Mouse (Mus musculus) liver, embryonic 14.5 days (tissue): Measurements from ENCODE around the gene Gm45799. TPM values are rescaled to one million over a fixed set of nuclear protein-coding genes. Genes with fewer than 3 reads are reported as not detected.

Experiments used
- ATAC-seq: fragments of 200-750 bp; cut with Nextera tagmentation; 2 replicates; pipeline ENCODE4 v1.8.0; 2017; ENCODE audit warnings: moderate number of reproducible peaks, mild to moderate bottlenecking, moderate library complexity; ENCODE audit not compliant: insufficient read depth
- DNase-seq, 3 experiments: peaks; one replicate each; pipeline ENCODE4 v3.0.0-alpha.2; 2012 to 2013; ENCODE audit warnings: low read depth in 3 of 3, low spot score in 3 of 3
- H3K27ac ChIP-seq: fragments of 300-500 bp; sonication (generic); 2 replicates; pipeline ENCODE4 v1.5.1; 2014; ENCODE audit warnings: moderate library complexity, mild to moderate bottlenecking, control low read depth, inconsistent platforms
- H3K27me3 ChIP-seq: fragments of 300-500 bp; sonication (generic); 2 replicates; pipeline ENCODE4 v1.6.1; 2014; ENCODE audit warnings: mild to moderate bottlenecking, low read length, moderate library complexity; ENCODE audit not compliant: control insufficient read depth, insufficient read depth
- H3K36me3 ChIP-seq: fragments of 300-500 bp; sonication (generic); replicated peaks from 2 replicates; pipeline ENCODE4 v1.6.1; 2014; ENCODE audit warnings: low read depth; ENCODE audit not compliant: control insufficient read depth, insufficient read depth
- H3K4me1 ChIP-seq, 2 experiments: fragments of 200-500 bp in 1 of 2; fragments of 300-500 bp in 1 of 2; sonication (generic) in 1 of 2; replicated peaks; 2 replicates each; pipeline ENCODE4 v1.6.1; 2012 to 2014; ENCODE audit warnings: antibody characterized with exemption in 1 of 2, inconsistent platforms in 1 of 2, low read length in 1 of 2; ENCODE audit not compliant: control insufficient read depth in 2 of 2, insufficient read depth in 2 of 2
- H3K4me2 ChIP-seq: fragments of 300-500 bp; sonication (generic); 2 replicates; pipeline ENCODE4 v1.6.1; 2014; ENCODE audit warnings: low read depth, mild to moderate bottlenecking, control low read depth, moderate library complexity
- H3K4me3 ChIP-seq, 2 experiments: fragments of 200-500 bp in 1 of 2; fragments of 300-500 bp in 1 of 2; sonication (generic) in 1 of 2; 2 replicates each; pipeline ENCODE4 v1.5.1; 2012 to 2014; ENCODE audit warnings: low read depth in 2 of 2, low read length in 2 of 2, mild to moderate bottlenecking in 2 of 2, control low read depth in 1 of 2, inconsistent platforms in 1 of 2, moderate library complexity in 1 of 2; ENCODE audit not compliant: insufficient read depth in 1 of 2
- H3K9ac ChIP-seq: fragments of 300-500 bp; sonication (generic); replicated peaks from 2 replicates; pipeline ENCODE4 v1.6.1; 2014; ENCODE audit warnings: mild to moderate bottlenecking, control low read depth, moderate library complexity
- H3K9me3 ChIP-seq: fragments of 300-500 bp; sonication (generic); 2 replicates; pipeline ENCODE4 v1.6.1; 2016; ENCODE audit warnings: low read length, mixed read lengths; ENCODE audit not compliant: control insufficient read depth
- CTCF ChIP-seq: IDR thresholded peaks from 2 replicates; pipeline ENCODE4 v1.5.1; 2016; ENCODE audit warnings: antibody characterized with exemption, low read depth, control low read depth
- EP300 ChIP-seq: IDR thresholded peaks from 2 replicates; pipeline ENCODE4 v1.6.1; 2016; ENCODE audit warnings: antibody characterized with exemption, low read depth
- WGBS: fragments of 180-500 bp; shearing (Covaris S2); extraction: QIAGEN DNeasy Blood & Tissue Kit; methylation state at CpG from one replicate; pipeline ENCODE4 v1.1.7; 2014; ENCODE audit not compliant: insufficient replicate concordance; 5-methylcytosine and 5-hydroxymethylcytosine counted together
- polyA plus RNA-seq, 2 experiments: library from polyadenylated mRNA; depleted of rRNA in 1 of 2; stranded (reverse) in 1 of 2; unstranded in 1 of 2; fragments of >200 nt; fragmentation: Nextera tagmentation in 1 of 2; extraction: Ambion mirVana in 1 of 2; gene quantifications; 2 replicates each; pipeline versions ENCODE4 v1.2.1 to v1.2.3; 2012 to 2014

Gene Gm45799
- polyA plus RNA-seq, 2 experiments = 26.1 to 69.5 TPM

DNA sequence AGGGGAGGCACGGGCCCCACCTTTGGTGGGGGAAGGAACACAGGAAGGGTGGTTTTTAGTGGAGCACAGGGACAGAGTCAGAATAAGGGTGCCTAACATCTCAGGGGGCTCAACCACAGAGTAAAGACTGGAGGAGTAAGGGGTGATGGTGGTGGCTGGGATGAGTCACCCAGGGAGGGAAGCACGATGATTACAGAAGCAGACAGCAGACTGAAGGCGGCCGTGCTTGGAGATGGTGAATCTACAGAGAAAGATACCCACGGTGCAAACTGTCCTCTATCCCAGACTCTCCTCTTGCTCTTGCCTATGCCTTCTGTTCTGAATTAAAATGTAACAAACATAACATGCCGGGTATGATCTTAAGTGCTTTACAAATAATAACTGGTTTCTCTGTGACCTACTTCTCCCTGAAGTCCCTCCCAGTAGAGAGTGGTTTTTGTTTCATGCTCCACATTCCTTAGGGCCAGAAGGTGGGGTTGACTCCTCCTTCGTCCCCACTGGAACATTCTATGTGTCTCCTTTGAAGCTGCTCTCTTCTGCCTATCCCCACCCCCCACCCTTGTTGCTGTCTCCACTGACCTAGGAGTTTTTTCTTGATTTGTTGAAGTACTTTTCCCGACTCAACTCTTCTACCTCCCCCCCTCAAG lies 18.6 kb upstream of the Gm45799 start:
- TF ChIP-seq EP300 (no peak), CTCF (no peak)
- Histone ChIP-seq H3K4me1 (no peaks in the 10 kb centered on the region), H3K27ac (no peak overlapping the region), H3K9me3 (no peaks in the 10 kb centered on the region), H3K4me2 (no peak overlapping the region), H3K27me3 (no peaks in the 10 kb centered on the region), H3K4me3 (no peak overlapping the region), H3K9ac (no peak overlapping the region), H3K36me3 (no peaks in the 10 kb centered on the region)
- WGBS = 63% methylated on average over 8 of the region's 8 CpGs
- DNase-seq (no peak), ATAC-seq (no peak)

DNA sequence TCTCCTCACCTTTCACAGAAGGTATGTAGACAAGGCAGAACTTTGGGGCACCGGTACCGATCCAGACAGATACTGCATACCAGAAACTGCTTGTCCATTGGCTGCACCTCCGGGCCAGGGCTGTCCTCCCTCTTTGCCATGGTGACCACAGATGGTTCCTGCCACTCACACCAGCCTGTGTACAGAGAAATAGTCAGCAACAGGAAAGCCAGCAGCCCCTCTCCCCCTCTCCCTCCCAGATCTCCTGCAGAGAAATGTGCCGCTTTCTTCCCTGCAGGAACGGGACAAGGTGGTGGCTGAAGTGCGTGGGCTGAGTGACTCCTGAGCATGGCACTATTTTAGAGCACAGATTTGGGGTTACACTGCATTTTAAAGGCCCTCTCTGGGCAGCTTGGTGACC lies 15.0 kb upstream of the Gm45799 start:
- H3K9me3 ChIP-seq = no peaks in the 10 kb centered on the region
- H3K9ac ChIP-seq = no peak overlapping the region
- WGBS = 78% methylated on average over 6 of the region's 6 CpGs
- ATAC-seq (no peak), DNase-seq (no peak)
- no peaks in the 10 kb centered on the region for H3K27me3 ChIP-seq
- no peaks in the 10 kb centered on the region for H3K36me3 ChIP-seq
- TF ChIP-seq CTCF = no peak
- no peak for TF ChIP-seq EP300
- no peaks in the 10 kb centered on the region for H3K4me1 ChIP-seq
- H3K4me3 ChIP-seq = no peak overlapping the region
- no peak overlapping the region for H3K4me2 ChIP-seq
- no peak overlapping the region for H3K27ac ChIP-seq

DNA sequence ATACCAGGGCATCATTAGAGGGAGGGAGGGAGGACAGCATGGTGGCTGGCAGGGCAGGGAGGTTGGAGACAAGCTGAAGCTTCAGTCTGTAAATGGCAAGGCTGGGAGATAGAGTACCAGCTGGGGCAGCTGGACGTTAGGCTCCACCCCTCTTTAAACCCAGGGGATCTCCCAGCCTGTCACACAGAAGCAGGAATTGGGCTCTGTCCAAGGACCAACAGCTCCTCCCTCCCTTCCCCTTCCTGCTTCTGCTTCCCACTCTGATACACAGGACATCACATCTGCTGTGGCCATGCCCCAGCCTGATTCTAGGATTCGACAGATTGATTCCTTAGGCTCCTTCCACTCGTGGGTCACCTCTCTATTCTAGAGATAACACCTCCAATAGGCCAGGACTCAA lies 11.7 kb upstream of the Gm45799 start:
- no peak for DNase-seq
- no peak for TF ChIP-seq EP300
- TF ChIP-seq CTCF = no peak
- Histone ChIP-seq H3K9ac (no peak overlapping the region), H3K27me3 (no peaks in the 10 kb centered on the region), H3K4me1 (0 out of 4 replicates have a peak, but pooled peaks cover 0 to under 1% of the 10 kb centered on the region in 2 experiments), H3K9me3 (no peaks in the 10 kb centered on the region), H3K4me2 (no peak overlapping the region), H3K27ac (no peak overlapping the region), H3K36me3 (no peaks in the 10 kb centered on the region), H3K4me3 (no peak overlapping the region)
- no peak for ATAC-seq
- 17% methylated on average over 3 of the region's 3 CpGs for WGBS

DNA sequence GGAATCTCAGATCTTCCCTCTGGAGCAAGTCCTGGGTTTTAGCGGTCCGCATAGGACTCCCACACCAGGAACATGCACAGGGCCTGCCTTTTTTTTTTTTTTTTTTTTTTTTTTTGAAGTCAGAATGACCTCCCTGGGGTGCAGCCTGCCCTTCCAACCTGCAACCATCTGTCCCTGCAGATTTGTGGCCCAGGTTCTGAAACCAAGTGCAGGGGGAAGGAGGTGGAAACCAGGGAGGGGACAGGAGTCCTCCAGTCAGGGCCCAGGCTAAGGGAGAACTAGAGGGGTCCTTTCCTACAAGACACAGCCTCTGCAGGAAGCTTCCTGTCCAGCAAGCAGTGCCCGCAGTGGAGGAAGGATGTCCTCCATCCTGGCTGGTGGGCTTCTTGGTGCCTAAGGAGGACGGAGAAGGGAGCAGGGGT lies 7.8 kb upstream of the Gm45799 start:
- Histone ChIP-seq H3K4me3 (peak overlapping the region; percentile 36 to 65), H3K36me3 (no peaks in the 10 kb centered on the region), H3K27ac (no peak overlapping the region), H3K9ac (no peak overlapping the region), H3K4me2 (peak overlapping the region; percentile 83), H3K4me1 (peaks cover 0 to 9% of the 10 kb centered on the region in 2 experiments; a peak in 2 of 4 replicates), H3K27me3 (no peaks in the 10 kb centered on the region), H3K9me3 (no peaks in the 10 kb centered on the region)
- TF ChIP-seq EP300 (no peak), CTCF (no peak)
- ATAC-seq (no peak), DNase-seq (no peak)
- WGBS = 31% methylated on average over 4 of the region's 4 CpGs

DNA sequence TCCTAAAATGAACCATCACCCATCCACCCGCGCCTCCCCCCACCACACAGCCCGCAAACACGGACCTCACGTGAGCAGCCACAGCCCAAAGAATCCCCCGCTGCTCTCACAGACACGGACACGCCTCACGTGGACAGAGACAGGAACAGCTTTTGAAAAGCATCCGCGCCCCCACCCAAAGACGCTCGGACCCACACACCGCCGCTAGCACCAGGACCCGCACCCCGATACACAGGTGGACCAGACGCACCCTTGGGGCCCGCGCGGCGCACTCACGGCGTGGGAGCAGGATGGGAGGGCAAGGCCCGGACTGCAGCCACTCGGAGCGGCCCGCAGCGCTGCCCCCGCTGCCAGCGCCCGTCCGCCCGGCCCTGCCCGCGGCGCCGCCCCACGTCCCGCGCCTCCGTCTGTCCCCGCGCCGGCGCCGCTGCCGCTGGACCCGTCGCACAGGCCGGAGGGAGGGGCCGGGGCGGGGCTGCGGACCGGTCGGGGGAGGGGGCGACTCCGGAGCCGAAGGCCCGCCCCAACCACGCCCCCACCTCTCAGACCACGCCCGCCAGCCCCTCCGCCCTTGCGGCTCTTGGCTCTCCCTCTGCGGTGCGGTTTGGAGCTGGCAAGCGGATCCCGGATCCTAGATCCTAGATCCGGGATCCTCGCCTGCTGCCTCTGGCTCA lies 7.1 kb upstream of the Gm45799 start, which contains the start of gene Trim3:
TSS of gene Trim3 (minus strand) at position 445 of the 674 bp plus-strand sequence.
- peak within 1 kb of the TSS; percentile 83 for H3K4me2 ChIP-seq
- peak; percentile 61 to 64 (median 63) for DNase-seq

More for the DNA sequence above, 7.1 kb upstream of the Gm45799 start, which contains the start of gene Trim3:
- 1% methylated on average over 60 of the region's 71 CpGs for WGBS
- peak; percentile 87 for ATAC-seq
- Histone ChIP-seq H3K4me3 (peak within 1 kb of the TSS; percentile 65), H3K36me3 (no peaks in the 10 kb centered on the region), H3K27me3 (no peaks in the 10 kb centered on the region), H3K4me1 (peaks cover 0 to 9% of the 10 kb centered on the region in 2 experiments; a peak in 2 of 4 replicates), H3K9me3 (no peaks in the 10 kb centered on the region), H3K27ac (no peak within 1 kb of the TSS), H3K9ac (peak within 1 kb of the TSS; percentile 47)
- TF ChIP-seq CTCF (no peak), EP300 (no peak)
